Mouse (Mus musculus): ENCODE measurements at regions not wholly inside any gene's neighbourhood (a gene's known extent, or its start where the extent isn't known, plus 50 kb on each side); places are given as distances from the start of the nearest gene placed in this dataset.

- no peak for ATAC-seq (ENCODE audit: poor library complexity, severe bottlenecking)
Observed at GRCm38 (mm10) chr12:106128944-106129724, 119.1 kb downstream of the Vrk1 start.

DNA sequence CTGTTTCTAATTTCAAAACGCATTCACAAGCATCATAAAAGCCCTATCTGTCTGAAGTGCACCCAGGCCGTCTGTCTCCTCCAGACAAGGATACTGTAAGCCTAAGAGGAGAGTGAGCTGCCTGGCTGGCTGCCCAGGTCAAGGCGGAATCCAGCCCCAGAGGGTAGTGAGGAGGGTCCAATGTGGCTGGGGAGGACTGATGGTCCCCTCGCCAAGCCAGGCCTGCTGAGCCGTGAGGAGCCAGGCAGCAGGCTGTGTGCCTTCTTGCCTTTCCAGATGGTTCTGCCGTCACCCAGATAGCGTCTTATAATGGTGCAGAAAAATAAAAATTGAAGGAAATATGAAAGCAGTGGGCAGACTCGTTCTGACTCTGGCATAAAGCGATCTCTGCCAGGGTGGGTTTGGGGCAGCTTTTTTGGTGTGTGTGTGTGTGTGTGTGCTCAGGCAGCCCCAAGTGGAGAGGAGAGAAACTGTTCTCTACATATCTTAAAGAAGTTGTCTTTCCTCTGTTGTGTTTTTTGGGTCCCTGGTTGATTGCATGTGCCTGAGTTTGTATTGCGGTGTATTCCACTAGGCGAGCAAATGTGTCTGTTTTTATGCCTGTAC, 120.1 kb downstream of the Vrk1 start:
- no peak for ATAC-seq (ENCODE audit: poor library complexity, severe bottlenecking)

- ATAC-seq (ENCODE audit: poor library complexity, severe bottlenecking), result no peak
Observed at GRCm38 (mm10) chr12:106132715-106133114, 122.7 kb downstream of the Vrk1 start.

GRCm38 (mm10) chr12:106138466-106138865, 128.4 kb downstream of the Vrk1 start:
- ATAC-seq (ENCODE audit: poor library complexity, severe bottlenecking), result no peak

DNA sequence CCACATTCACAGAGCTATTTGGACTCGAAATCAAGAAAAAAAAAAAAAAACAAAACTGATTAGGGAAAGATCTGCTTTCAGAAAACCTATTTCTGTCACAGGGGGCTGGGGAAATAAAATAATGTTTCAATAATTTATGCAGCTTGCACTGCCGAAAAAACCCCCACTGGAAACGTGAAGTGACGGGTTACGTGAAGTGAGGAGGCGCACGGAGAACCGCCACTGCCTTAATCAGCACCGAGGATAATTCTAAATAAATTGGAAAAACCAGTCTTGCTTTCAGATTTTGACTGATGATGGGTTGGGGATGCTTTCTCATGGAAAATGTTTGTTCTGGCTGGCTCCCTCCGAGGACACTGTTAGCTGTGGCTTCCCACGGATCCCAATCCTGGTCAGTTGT, 129.5 kb downstream of the Vrk1 start:
- ATAC-seq (ENCODE audit: poor library complexity, severe bottlenecking), result no peak

- ATAC-seq (ENCODE audit: poor library complexity, severe bottlenecking), result no peak
Observed at GRCm38 (mm10) chr12:106139927-106140326, 129.9 kb downstream of the Vrk1 start.

DNA sequence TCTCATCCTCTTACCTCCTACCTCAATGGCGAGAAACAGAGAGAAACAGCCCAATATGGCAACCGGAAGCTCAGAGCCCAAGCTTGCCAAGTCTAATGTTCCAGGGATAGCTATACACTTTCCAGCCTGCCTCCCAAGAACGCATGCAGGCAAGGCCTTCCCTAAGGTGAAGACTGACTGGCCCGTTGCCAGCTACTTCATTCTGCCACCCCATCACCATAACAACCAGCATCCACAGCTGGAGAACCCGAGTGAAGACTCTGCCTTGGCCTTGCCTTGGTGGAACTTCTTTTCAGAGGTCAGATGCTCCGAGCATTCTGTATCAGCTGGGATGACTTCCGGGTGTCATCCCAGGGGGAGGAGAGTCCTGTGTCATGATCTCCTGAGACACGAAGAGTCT, 130.6 kb downstream of the Vrk1 start:
- ATAC-seq (ENCODE audit: poor library complexity, severe bottlenecking), result no peak

GRCm38 (mm10) chr12:106143548-106143947, 133.5 kb downstream of the Vrk1 start:
- no peak for ATAC-seq (ENCODE audit: poor library complexity, severe bottlenecking)

DNA sequence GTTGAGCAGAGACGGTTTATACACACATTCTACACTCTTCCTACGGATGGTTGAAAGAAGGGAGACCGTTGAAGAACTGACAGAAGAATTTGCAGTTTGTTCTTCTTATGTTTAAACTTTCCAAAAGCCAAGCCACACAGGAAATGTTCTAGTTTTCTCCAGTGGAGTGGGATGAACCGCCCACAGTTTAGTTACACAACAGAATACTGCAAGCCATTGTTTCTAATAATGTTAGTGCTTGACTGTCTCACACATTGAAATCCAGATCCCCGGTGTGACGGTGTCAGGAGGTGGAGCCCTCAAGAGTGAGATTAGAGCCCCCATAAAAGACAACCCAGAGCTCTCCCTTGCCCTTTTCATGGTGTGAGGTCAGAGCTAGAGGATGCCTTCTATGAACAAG, 146.8 kb downstream of the Vrk1 start:
- no peak for ATAC-seq (ENCODE audit: poor library complexity, severe bottlenecking)

GRCm38 (mm10) chr12:106157827-106158226, 147.8 kb downstream of the Vrk1 start:
- ATAC-seq (ENCODE audit: poor library complexity, severe bottlenecking), result no peak

DNA sequence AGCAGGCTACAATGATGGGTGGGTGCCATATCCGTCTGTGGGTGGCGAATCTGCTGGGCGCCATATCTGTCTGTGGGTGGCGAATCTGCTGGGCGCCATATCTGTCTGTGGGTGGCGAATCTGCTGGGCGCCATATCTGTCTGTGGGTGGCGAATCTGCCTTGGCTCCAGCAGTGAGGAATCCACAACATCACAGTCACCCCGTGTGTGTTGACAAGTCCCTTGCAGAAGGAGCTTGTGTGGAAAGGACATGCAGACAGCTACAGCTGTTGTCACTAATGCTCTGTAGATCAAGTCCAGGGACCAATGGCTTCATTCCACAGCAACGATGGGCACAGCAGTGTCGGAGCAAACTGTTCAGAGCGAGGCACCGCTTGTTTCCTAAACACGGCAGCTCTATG, 148.6 kb downstream of the Vrk1 start:
- no peak for ATAC-seq (ENCODE audit: poor library complexity, severe bottlenecking)

DNA sequence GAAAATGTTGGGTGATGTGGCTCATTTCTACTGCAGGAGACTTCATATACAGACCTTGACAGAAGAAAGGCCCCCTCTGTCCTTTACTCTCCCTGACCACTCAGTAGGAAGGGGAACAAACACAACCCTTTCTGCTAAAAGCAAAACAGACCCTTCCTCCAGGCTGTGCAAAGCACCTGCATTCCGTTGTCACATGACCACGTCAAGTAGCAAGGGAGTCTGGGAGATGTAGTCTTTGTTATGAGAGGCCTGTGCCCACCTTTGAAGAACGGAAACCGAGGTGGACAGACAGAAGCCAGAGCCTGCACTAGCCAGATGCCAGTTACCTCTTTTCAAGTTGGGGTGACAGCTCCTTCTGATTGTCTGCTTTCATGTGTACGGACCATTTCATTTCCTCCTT, 161.3 kb downstream of the Vrk1 start:
- ATAC-seq (ENCODE audit: poor library complexity, severe bottlenecking), result no peak

DNA sequence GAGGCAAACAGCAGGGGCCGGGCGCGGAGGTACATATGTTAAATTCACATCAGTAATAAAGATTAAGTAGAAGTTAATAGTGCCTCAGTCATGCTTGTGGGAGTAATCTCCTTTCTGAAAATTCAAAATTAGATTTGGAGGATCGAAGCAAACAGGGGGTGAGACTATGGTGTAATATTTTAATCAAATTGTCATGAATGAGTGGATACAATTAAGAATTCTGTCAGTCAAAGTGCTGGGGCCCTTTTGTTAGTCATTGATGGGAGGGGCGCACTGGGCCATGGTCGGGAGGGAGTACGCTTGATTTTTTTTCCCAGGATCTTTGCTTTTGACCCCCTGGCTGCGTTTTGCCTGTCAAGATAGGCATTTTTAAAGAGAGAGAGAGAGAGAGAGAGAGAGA, 163.2 kb downstream of the Vrk1 start:
- no peak for ATAC-seq (ENCODE audit: poor library complexity, severe bottlenecking)

GRCm38 (mm10) chr12:106174070-106174980, 164.3 kb downstream of the Vrk1 start:
- ATAC-seq (ENCODE audit: poor library complexity, severe bottlenecking), result no peak

DNA sequence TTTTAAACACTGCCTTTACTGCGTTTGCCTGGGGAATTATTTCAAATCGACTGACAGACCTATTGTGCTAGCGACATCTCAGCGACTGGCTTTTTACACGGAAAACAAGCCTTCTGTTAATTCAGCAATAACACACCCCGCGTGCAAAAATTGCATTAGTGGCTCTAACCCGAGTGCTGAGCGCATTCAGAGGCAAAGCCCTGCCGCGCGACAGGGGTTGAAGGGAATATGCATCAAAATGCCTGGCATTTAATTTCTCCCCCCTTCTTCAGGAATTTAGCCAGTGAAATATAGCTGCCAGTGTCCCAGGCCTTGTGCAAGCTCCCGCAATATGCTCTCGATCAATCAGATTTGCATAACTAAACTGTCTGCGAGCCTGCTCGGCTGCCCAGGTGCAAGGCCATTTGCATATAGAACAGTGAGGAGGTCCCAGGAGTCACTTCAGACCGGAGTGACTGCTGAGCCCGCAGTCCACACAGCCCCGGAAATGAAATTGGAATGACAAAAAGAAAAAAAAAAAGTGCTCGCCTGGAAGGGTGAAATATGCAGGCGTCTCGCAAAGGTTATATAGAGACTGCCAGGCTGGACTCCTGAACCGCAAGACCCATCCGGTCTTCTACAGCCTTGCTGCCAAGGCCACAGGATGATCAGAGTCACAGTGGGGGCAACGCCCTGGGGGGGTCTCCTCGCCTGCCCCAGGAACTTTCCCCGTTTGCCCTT, 165.1 kb downstream of the Vrk1 start:
- no peak for ATAC-seq (ENCODE audit: poor library complexity, severe bottlenecking)

- no peak for ATAC-seq (ENCODE audit: poor library complexity, severe bottlenecking)
Observed at GRCm38 (mm10) chr12:106177302-106177701, 167.3 kb downstream of the Vrk1 start.

DNA sequence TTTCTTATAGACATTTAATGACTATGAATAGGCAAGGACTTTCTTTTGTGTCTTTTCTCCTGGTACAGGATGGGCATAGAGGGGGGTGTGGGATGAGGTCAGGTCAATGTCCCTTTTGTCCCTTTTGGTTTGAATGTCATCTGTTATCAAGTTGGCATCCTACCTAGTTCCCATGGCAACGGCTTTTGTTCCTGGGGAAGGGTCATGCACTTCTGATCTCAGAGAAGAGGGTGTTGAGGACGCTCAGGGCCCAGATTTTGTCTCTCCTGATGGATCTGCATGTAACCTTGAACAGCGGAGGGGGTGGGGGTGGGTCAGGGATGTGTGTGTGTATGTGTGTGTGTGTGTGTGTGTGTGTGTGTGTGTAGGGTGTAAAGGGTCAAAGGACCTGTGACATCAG, 167.8 kb downstream of the Vrk1 start:
- no peak for ATAC-seq (ENCODE audit: poor library complexity, severe bottlenecking)

GRCm38 (mm10) chr12:106178688-106179205, 168.7 kb downstream of the Vrk1 start:
- no peak for ATAC-seq (ENCODE audit: poor library complexity, severe bottlenecking)

GRCm38 (mm10) chr12:106182923-106183322, 172.9 kb downstream of the Vrk1 start:
- ATAC-seq (ENCODE audit: poor library complexity, severe bottlenecking), result no peak

GRCm38 (mm10) chr12:106183973-106184372, 173.9 kb downstream of the Vrk1 start:
- ATAC-seq (ENCODE audit: poor library complexity, severe bottlenecking), result no peak

Measured in megakaryocyte, adult 5-6 weeks (primary cell).